Mouse (Mus musculus) erythroblast, embryonic 14.5 days (primary cell): Measurements from ENCODE around the gene Nfkbid.

ENCODE experiments used
- GATA1 ChIP-seq: IDR thresholded peaks from 2 replicates; pipeline ENCODE4 v1.6.1; 2012; ENCODE audit warnings: low read length, inconsistent platforms, mixed read lengths
- TAL1 ChIP-seq: IDR thresholded peaks from 3 replicates; pipeline ENCODE4 v1.6.1; 2012; ENCODE audit warnings: low read length, inconsistent platforms, mixed read lengths

DNA sequence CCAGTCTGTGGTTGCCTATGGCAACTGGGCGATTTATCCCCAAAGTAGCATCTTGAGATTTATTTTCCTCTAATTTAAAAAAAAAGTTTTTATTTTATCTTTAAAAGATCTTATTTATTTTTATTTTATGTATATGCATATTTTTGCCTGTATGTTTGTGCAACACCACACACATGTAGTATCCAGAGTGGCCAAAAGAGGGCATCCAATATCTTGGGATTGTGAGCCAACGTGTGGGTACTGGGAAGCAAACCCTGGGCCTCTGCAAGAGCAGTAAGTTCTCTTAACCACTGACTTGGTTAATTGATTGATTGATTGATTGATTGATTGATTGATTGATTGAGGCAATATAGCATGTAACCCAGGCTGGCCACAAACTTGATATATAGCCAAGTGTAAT, 26.7 kb upstream of the Nfkbid start:
- TF ChIP-seq TAL1 (no peak), GATA1 (no peak)
